Comparison of ENCODE assay signal across 8 mouse cellular contexts in the genomic region with DNA sequence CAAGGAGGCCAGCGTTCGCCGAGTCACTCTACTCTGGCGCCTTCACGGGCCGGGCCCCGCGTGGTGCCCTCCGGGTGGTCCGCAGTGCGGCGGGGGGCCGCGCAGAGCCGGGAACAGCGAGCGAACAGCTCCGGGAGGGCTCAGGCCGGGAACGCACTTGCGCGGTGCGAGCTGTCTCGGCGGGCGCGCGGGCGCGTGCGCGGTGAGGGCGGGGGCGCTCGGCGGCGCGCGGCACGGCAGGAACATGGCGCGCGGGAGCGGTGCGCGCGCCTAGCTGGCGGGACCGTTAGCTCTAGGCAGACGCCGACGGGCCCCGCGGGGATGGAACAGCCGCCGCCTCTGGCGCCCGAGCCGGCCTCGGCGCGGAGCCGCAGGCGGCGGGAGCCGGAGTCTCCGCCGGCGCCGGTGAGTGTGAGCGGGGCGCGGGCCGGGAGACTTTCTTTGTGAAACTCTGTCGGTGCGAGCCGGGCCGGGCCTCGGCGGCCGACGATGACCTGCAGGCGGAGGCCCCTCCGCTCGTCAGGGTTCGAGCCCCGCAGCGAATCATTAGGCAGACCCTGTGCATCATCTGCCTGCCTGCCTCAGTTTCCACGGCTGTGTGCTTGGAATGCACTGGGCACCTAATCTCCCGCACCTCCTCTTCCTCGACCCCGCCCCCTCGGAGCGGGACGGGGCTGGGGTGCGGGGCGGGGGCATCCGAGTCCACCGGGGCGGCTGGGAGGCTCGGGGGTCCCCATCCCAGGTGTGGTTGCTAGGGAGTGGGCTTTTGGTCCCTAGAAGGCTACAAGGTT. TPM values are rescaled to one million over a fixed set of nuclear protein-coding genes. Genes with fewer than 3 reads are reported as not detected.
DNase-seq lines count a peak whose midpoint lies in the region; ATAC-seq lines count a peak whose summit lies in the region.

A gene (plus strand): TSS at position 220 of the 791 bp plus-strand sequence.

- peak; percentile 92 for ATAC-seq in inflammation-experienced regulatory T-cells, adult 6 months
- ATAC-seq in megakaryocyte progenitor cell, adult 5-6 weeks (replicated peaks; ENCODE audit: poor library complexity), result peak; percentile 92

- DNase-seq in adrenal gland, adult 18-20 months (ENCODE audit: low spot score in 2 of 2), result peak; percentile 89 to 91
- peak; percentile 90 for DNase-seq in embryo, embryonic 10 days (ENCODE audit: low spot score)
- DNase-seq in gastrocnemius, postnatal 14 days, result peak; percentile 90
- peak; percentile 84 to 94 for DNase-seq in left cerebral cortex, postnatal 10 days (ENCODE audit: extremely low spot score in 1 of 2, low spot score in 2 of 2)
- DNase-seq in right cerebral cortex, postnatal 25 days, result peak; percentile 90
- peak; percentile 76 to 83 for DNase-seq in urinary bladder, postnatal 36 days (ENCODE audit: low spot score in 2 of 2)

- intact Hi-C loops in gastrocnemius, postnatal 14 days (cut with DNase I; ENCODE audit: low total_unique reads), result no loop called here
- intact Hi-C loops in left cerebral cortex, postnatal 10 days (cut with DNase I), result no loop called here

RNA-seq across cellular contexts. Expression of the gene that starts here (rescaled TPM):
- total RNA-seq in adrenal gland, adult 18-20 months (2021), result 10 to 100 TPM; 15.4 to 20.2 TPM
- 10 to 100 TPM; 17.9 to 18.4 TPM for total RNA-seq in gastrocnemius, postnatal 14 days (2021)
- polyA plus RNA-seq in inflammation-experienced regulatory T-cells, adult 6 months (2017; shearing (Covaris generic)), result 1 to 10 TPM in 2 of 3 experiments, under 1 TPM in 1; 0.83 to 4.4 (median 4.3) TPM
- 10 to 100 TPM; 22.3 to 30.9 TPM for total RNA-seq in left cerebral cortex, postnatal 10 days (2021)
- 1.2 and 2.0 TPM in 2 replicates for total RNA-seq in megakaryocyte progenitor cell, adult 5-6 weeks (2015)
- total RNA-seq in megakaryocyte progenitor cell, adult 5-6 weeks (2017), result 0.50 and 1.9 TPM in 2 replicates

Comparison
In these comparisons a context has a peak if more than half of its experiments do, and no peak if none do; other contexts are left out.
1. Peak in every context shown above with its lines: DNase-seq and ATAC-seq.
2. RNA of the gene that starts here (total RNA-seq): 22.3 to 30.9 TPM in left cerebral cortex, postnatal 10 days, 15.4 to 20.2 TPM in adrenal gland, adult 18-20 months and 17.9 to 18.4 TPM in gastrocnemius, postnatal 14 days; 0.50 to 2.0 TPM in megakaryocyte progenitor cell, adult 5-6 weeks; every median in the first group is over 4 times any median in the second.